Mouse (Mus musculus): Measurements from ENCODE around the gene Banp. TPM values are rescaled to one million over a fixed set of nuclear protein-coding genes. Genes with fewer than 3 reads are reported as not detected.
A peak's percentile ranks its signal among the peaks of the same experiment; 100 is the strongest.

Gene Banp
- polyA plus RNA-seq, 1 experiment from 2014 or later, result 50.7 TPM

DNA sequence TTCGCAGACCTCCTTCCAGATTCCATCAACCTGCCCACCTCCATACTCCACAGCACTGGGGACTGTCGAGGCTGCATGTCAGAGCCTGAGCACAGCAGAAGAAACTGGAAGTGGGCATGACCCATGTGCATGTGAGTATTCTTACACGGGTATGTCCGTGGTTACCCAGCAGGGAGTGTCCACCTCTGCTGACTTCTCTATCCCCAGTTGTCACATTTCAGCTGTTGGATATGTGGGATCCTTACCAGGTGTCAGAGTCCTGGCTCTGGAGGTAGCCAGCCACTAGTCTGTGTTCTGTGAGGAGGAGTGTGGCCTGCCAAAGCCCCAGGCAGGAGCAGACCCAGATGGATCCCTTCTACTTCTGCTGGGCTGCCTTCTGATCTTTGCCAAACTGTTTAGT, 89.9 kb downstream of the Banp start:
- H3K4me3 ChIP-seq (ENCODE audit: low read length), result no peak overlapping the region
- peaks cover 4% of the 10 kb centered on the region; the same call in 1 of the 2 replicates for H3K27me3 ChIP-seq (ENCODE audit: insufficient read depth, low read length)
- 63% methylated on average over 4 of the region's 4 CpGs for WGBS
- no peaks in the 10 kb centered on the region for H3K36me3 ChIP-seq (ENCODE audit: insufficient read depth, low read length)
- no peak overlapping the region for H3K4me2 ChIP-seq (replicated peaks; ENCODE audit: low read depth, low read length)
- no peak for ATAC-seq (ENCODE audit: low FRiP score, low TSS enrichment)
- no peak overlapping the region for H3K9ac ChIP-seq (replicated peaks; ENCODE audit: low read length)
- no peak overlapping the region for H3K27ac ChIP-seq (ENCODE audit: low read length)
- H3K9me3 ChIP-seq (ENCODE audit: low read length), result no peaks in the 10 kb centered on the region
- no peaks in the 10 kb centered on the region for H3K4me1 ChIP-seq (ENCODE audit: insufficient read depth, low read length)

DNA sequence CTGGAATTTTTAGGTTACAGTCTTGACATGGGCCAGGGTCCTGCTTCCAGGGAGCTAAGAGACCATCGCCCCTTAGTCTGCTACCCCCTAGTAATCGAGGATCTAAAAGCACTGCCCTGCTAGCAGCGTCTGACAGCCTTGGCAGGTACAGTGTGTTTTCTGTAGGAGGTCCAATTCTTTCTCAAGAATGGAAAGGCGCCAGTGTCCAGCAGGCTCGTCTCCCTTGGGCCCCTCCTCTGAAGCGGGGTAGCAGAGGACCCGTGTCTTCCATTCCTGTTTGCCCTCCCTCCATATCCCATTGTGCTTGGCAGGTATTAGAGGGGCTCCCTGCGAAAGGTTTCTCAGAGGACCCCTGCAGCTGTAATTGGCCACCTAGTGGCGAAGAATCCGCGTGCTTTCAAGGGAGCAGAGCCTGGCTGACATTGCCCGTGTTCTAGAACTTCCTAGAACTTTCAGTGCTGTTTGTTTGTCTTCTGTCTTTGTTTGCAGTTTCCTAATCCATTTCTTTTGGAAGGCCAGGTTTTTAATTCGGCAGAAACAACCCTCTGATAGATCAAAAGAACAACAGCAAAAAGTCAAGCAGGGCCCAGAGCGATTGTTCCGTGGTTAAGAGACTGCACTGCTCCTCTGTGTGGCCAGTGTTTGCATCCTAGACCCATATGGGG, 97.8 kb downstream of the Banp start:
- no peak overlapping the region for H3K4me3 ChIP-seq (ENCODE audit: low read length)
- H3K4me1 ChIP-seq (ENCODE audit: insufficient read depth, low read length), result no peaks in the 10 kb centered on the region
- ATAC-seq (ENCODE audit: low FRiP score, low TSS enrichment), result no peak
- H3K4me2 ChIP-seq (replicated peaks; ENCODE audit: low read depth, low read length), result no peak overlapping the region
- H3K9me3 ChIP-seq (ENCODE audit: low read length), result no peaks in the 10 kb centered on the region
- H3K27ac ChIP-seq (ENCODE audit: low read length), result no peak overlapping the region
- WGBS, result 67% methylated on average over 15 of the region's 15 CpGs
- H3K9ac ChIP-seq (replicated peaks; ENCODE audit: low read length), result no peak overlapping the region
- no peaks in the 10 kb centered on the region for H3K36me3 ChIP-seq (ENCODE audit: insufficient read depth, low read length)
- H3K27me3 ChIP-seq (ENCODE audit: insufficient read depth, low read length), result peaks cover 4% of the 10 kb centered on the region; the same call in 1 of the 2 replicates

DNA sequence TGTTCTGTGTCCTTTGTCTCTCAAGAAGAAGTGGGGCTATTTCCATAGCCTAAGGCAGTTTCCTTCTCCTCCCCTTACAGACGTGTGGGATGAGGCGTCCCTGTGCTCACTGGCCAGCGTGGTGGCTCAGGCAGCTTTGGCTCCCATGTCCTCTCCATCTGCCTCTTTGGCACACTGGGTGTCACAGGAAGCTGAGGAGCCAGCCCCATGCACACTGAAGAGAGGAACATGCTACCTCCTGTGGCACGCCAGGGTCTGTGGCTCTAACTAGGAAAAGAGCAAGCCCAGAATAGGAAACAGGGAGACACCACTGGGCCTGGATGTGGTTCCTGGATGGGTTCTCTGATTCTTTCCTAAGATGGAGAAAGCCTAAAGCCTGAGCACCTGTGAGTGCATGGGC, 99.7 kb downstream of the Banp start:
- Histone ChIP-seq H3K27me3 (ENCODE audit: insufficient read depth, low read length) (no peaks in the 10 kb centered on the region), H3K4me2 (replicated peaks; ENCODE audit: low read depth, low read length) (no peak overlapping the region), H3K27ac (ENCODE audit: low read length) (no peak overlapping the region), H3K9me3 (ENCODE audit: low read length) (no peaks in the 10 kb centered on the region), H3K9ac (replicated peaks; ENCODE audit: low read length) (no peak overlapping the region), H3K36me3 (ENCODE audit: insufficient read depth, low read length) (no peaks in the 10 kb centered on the region), H3K4me3 (ENCODE audit: low read length) (no peak overlapping the region), H3K4me1 (ENCODE audit: insufficient read depth, low read length) (no peaks in the 10 kb centered on the region)
- no peak for ATAC-seq (ENCODE audit: low FRiP score, low TSS enrichment)
- WGBS, result 69% methylated on average over 4 of the region's 4 CpGs

DNA sequence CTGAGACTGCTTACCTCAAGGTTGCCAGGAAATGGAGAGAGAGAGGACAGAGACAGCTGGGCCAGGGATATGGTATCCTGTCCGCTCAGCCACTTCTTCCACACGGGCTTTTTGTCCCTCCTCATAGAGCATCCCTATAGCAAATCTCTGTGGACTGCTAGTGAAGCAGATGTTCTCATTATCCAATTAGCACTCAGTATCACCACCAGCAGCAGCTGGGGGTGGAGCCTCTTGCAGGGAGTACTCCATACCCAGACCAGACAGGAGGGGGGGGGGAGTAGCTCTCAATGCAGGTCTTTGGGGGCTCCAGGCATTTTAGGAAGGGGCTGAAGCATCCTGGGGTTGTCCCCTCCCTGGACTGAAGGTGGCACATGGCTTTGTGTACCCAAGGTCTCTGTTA, 100.4 kb downstream of the Banp start:
- H3K36me3 ChIP-seq (ENCODE audit: insufficient read depth, low read length), result no peaks in the 10 kb centered on the region
- WGBS, result 65% methylated on average over 2 of the region's 2 CpGs
- ATAC-seq (ENCODE audit: low FRiP score, low TSS enrichment), result no peak
- no peaks in the 10 kb centered on the region for H3K9me3 ChIP-seq (ENCODE audit: low read length)
- peaks cover 2% of the 10 kb centered on the region for H3K4me1 ChIP-seq (ENCODE audit: insufficient read depth, low read length)
- H3K4me2 ChIP-seq (replicated peaks; ENCODE audit: low read depth, low read length), result no peak overlapping the region
- no peaks in the 10 kb centered on the region for H3K27me3 ChIP-seq (ENCODE audit: insufficient read depth, low read length)
- H3K9ac ChIP-seq (replicated peaks; ENCODE audit: low read length), result no peak overlapping the region
- H3K27ac ChIP-seq (ENCODE audit: low read length), result no peak overlapping the region
- H3K4me3 ChIP-seq (ENCODE audit: low read length), result no peak overlapping the region

DNA sequence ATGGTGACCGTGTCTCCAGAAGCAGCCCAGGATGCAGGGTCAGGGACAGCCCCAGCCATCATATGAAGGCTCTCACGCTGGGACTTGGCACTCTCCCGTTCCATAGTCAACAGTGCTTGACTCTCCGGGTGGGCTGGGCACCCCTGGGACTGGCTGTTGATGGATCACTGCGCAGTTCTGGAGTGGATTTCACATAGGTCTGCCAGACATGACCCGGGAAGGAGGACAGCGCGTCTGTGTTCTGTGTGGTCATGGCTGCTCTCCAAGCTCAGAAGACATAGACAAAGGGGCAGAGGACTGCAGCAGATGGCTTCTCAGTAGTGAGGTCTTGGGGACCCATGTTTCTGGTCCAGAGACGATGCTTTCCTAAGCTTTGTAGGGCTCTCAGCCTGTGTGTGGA, 101.1 kb downstream of the Banp start:
- Histone ChIP-seq H3K4me1 (ENCODE audit: insufficient read depth, low read length) (peaks cover 9% of the 10 kb centered on the region), H3K9me3 (ENCODE audit: low read length) (no peaks in the 10 kb centered on the region), H3K9ac (replicated peaks; ENCODE audit: low read length) (no peak overlapping the region), H3K27me3 (ENCODE audit: insufficient read depth, low read length) (no peaks in the 10 kb centered on the region), H3K27ac (ENCODE audit: low read length) (no peak overlapping the region), H3K4me2 (replicated peaks; ENCODE audit: low read depth, low read length) (no peak overlapping the region), H3K36me3 (ENCODE audit: insufficient read depth, low read length) (no peaks in the 10 kb centered on the region), H3K4me3 (ENCODE audit: low read length) (no peak overlapping the region)
- 87% methylated on average over 9 of the region's 9 CpGs for WGBS
- no peak for ATAC-seq (ENCODE audit: low FRiP score, low TSS enrichment)

DNA sequence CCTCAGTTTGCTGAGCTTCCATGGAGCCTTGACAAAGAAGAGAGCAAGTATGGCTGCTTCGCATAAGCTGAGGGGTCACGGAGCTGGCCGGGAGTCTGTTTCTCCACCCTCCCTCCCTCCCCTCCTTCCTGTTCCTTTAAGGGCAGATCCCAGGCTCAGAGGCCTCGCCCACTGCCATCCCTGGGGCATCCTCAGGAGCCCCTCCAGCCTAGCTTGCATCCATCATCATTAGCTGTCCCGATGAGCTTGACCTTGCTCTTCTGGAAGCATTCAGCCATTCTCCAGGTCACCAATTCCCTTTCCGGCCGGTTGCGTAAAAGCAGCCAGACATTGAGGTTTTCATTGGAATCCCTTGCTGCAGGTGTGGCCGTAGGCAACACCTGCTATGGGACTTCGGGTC, 105.8 kb downstream of the Banp start:
- 26% methylated on average over 10 of the region's 10 CpGs for WGBS
- Histone ChIP-seq H3K4me3 (ENCODE audit: low read length) (no peak overlapping the region), H3K4me2 (replicated peaks; ENCODE audit: low read depth, low read length) (no peak overlapping the region)

DNA sequence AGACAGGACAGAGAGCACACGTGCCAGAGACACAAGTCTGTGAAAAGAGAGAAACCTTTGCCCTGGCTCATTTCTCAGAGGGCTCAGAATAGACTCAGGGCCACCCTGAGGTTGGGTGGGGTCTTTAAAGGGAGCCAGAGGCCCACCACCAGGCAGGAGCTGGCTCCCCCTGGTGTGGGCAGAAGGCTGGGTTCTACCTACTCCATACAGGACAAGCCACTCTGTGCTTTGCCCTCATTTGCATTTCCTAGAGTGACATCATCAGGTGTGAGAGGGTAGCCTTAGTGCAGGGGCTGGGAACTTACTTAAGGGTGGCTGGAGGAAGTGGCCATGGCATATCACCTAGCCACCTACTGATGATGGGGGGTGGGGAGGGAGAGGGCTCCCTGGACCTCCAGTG, 106.6 kb downstream of the Banp start:
- ATAC-seq (ENCODE audit: low FRiP score, low TSS enrichment), result peak; percentile 18

More for the DNA sequence above, 105.8 kb downstream of the Banp start:
- peaks cover 32% of the 10 kb centered on the region for H3K4me1 ChIP-seq (ENCODE audit: insufficient read depth, low read length)
- H3K27ac ChIP-seq (ENCODE audit: low read length), result no peak overlapping the region
- ATAC-seq (ENCODE audit: low FRiP score, low TSS enrichment), result no peak
- H3K36me3 ChIP-seq (ENCODE audit: insufficient read depth, low read length), result no peaks in the 10 kb centered on the region
- H3K27me3 ChIP-seq (ENCODE audit: insufficient read depth, low read length), result no peaks in the 10 kb centered on the region
- no peaks in the 10 kb centered on the region for H3K9me3 ChIP-seq (ENCODE audit: low read length)
- 0 out of 2 replicates have a peak overlapping the region, but pooled peaks have one; percentile 10 for H3K9ac ChIP-seq (replicated peaks; ENCODE audit: low read length)

DNA sequence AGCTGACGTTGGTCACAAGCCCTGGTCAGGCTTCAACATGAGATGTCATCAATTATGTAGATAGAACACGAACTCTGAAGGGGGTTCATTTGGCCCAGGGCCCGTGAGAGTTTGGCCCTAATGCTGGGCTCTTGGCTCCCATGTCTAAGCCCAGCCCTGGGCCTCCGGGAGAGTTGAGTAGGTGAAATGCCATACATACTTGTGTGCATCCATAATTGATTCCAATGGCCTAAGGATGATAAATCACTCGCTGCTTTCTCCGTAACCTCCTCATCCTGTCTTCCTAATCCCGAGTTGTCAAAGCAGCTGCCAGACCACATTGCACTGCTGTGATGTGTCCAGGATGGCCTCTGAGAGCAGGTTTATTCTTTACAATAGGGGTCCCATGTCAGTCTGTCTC, 107.3 kb downstream of the Banp start:
- no peak overlapping the region for H3K4me3 ChIP-seq (ENCODE audit: low read length)
- H3K4me2 ChIP-seq (replicated peaks; ENCODE audit: low read depth, low read length), result no peak overlapping the region
- ATAC-seq (ENCODE audit: low FRiP score, low TSS enrichment), result peak; percentile 80
- no peaks in the 10 kb centered on the region for H3K36me3 ChIP-seq (ENCODE audit: insufficient read depth, low read length)
- H3K9ac ChIP-seq (replicated peaks; ENCODE audit: low read length), result no peak overlapping the region
- WGBS, result 35% methylated on average over 7 of the region's 7 CpGs
- H3K27me3 ChIP-seq (ENCODE audit: insufficient read depth, low read length), result no peaks in the 10 kb centered on the region
- H3K27ac ChIP-seq (ENCODE audit: low read length), result no peak overlapping the region
- H3K4me1 ChIP-seq (ENCODE audit: insufficient read depth, low read length), result peaks cover 32% of the 10 kb centered on the region
- H3K9me3 ChIP-seq (ENCODE audit: low read length), result no peaks in the 10 kb centered on the region

More for the DNA sequence above, 106.6 kb downstream of the Banp start:
- H3K9ac ChIP-seq (replicated peaks; ENCODE audit: low read length), result no peak overlapping the region
- peak overlapping the region; percentile 36 for H3K27ac ChIP-seq (ENCODE audit: low read length)
- no peaks in the 10 kb centered on the region for H3K9me3 ChIP-seq (ENCODE audit: low read length)
- WGBS, result 0% methylated on average over 1 of the region's 1 CpGs
- no peaks in the 10 kb centered on the region for H3K36me3 ChIP-seq (ENCODE audit: insufficient read depth, low read length)
- H3K4me2 ChIP-seq (replicated peaks; ENCODE audit: low read depth, low read length), result no peak overlapping the region
- no peak overlapping the region for H3K4me3 ChIP-seq (ENCODE audit: low read length)
- no peaks in the 10 kb centered on the region for H3K27me3 ChIP-seq (ENCODE audit: insufficient read depth, low read length)
- peaks cover 32% of the 10 kb centered on the region for H3K4me1 ChIP-seq (ENCODE audit: insufficient read depth, low read length)

DNA sequence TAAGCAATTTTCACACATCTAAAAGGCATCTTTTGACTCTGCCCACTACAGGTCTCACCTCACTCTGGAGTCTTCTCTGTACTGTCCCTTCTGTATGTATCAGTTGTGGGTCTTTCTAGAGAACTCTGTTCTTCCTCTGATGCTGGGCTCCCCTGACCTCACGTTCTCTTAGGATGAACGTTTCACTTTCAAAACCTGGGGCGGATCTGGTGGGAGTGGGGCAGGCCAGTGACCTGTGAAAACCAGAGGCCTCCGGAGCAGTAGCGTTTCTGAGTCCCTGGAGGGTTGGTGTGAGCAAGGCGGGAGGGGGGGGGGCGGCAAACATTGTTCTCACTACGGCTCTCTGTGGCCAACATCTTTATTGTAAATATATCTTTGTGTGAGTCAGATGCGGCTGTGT, 109.0 kb downstream of the Banp start:
- no peaks in the 10 kb centered on the region for H3K36me3 ChIP-seq (ENCODE audit: insufficient read depth, low read length)
- H3K27me3 ChIP-seq (ENCODE audit: insufficient read depth, low read length), result no peaks in the 10 kb centered on the region
- no peak overlapping the region for H3K4me3 ChIP-seq (ENCODE audit: low read length)
- H3K9ac ChIP-seq (replicated peaks; ENCODE audit: low read length), result no peak overlapping the region
- WGBS, result 34% methylated on average over 9 of the region's 9 CpGs
- H3K9me3 ChIP-seq (ENCODE audit: low read length), result no peaks in the 10 kb centered on the region
- ATAC-seq (ENCODE audit: low FRiP score, low TSS enrichment), result no peak
- no peak overlapping the region for H3K4me2 ChIP-seq (replicated peaks; ENCODE audit: low read depth, low read length)
- peaks cover 32% of the 10 kb centered on the region for H3K4me1 ChIP-seq (ENCODE audit: insufficient read depth, low read length)
- no peak overlapping the region for H3K27ac ChIP-seq (ENCODE audit: low read length)

DNA sequence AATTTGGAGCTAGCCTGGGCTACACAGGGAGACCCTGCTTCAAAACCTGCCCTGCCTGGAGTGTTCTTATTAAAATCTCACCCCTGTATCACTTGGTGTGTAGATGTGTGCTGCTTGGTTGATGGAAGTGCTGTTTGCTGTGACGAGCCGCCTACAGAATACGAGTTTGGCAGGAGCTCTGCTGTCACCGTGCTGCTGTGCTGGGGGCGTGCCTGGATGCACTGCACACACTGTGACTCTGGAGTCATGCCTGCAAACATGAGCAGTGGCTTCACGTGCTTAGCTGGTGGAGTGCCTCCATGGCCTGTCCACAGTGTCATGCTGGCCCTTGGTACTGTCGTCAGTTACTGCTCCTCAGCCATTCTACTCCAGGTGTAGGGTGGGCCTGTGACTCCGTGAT, 109.4 kb downstream of the Banp start:
- Histone ChIP-seq H3K4me2 (replicated peaks; ENCODE audit: low read depth, low read length) (no peak overlapping the region), H3K27ac (ENCODE audit: low read length) (no peak overlapping the region), H3K4me3 (ENCODE audit: low read length) (no peak overlapping the region), H3K4me1 (ENCODE audit: insufficient read depth, low read length) (peaks cover 32% of the 10 kb centered on the region), H3K36me3 (ENCODE audit: insufficient read depth, low read length) (no peaks in the 10 kb centered on the region), H3K9ac (replicated peaks; ENCODE audit: low read length) (no peak overlapping the region), H3K9me3 (ENCODE audit: low read length) (no peaks in the 10 kb centered on the region), H3K27me3 (ENCODE audit: insufficient read depth, low read length) (no peaks in the 10 kb centered on the region)
- 73% methylated on average over 8 of the region's 8 CpGs for WGBS
- no peak for ATAC-seq (ENCODE audit: low FRiP score, low TSS enrichment)
